Mouse (Mus musculus) olfactory bulb, adult 2 months (tissue): ENCODE data around the gene Padi2.

Experiments used
- CTCF ChIP-seq: fragments of 200-500 bp; IDR thresholded peaks from 2 replicates; pipeline ENCODE4 v1.5.1; 2012; ENCODE audit warnings: low read depth, mild to moderate bottlenecking, low read length, moderate library complexity; ENCODE audit not compliant: insufficient read depth
- POLR2A ChIP-seq: fragments of 200-500 bp; IDR thresholded peaks from 2 replicates; pipeline ENCODE4 v1.6.1; 2012; ENCODE audit warnings: mild to moderate bottlenecking, low read depth, low read length, moderate library complexity; ENCODE audit not compliant: insufficient read depth

DNA sequence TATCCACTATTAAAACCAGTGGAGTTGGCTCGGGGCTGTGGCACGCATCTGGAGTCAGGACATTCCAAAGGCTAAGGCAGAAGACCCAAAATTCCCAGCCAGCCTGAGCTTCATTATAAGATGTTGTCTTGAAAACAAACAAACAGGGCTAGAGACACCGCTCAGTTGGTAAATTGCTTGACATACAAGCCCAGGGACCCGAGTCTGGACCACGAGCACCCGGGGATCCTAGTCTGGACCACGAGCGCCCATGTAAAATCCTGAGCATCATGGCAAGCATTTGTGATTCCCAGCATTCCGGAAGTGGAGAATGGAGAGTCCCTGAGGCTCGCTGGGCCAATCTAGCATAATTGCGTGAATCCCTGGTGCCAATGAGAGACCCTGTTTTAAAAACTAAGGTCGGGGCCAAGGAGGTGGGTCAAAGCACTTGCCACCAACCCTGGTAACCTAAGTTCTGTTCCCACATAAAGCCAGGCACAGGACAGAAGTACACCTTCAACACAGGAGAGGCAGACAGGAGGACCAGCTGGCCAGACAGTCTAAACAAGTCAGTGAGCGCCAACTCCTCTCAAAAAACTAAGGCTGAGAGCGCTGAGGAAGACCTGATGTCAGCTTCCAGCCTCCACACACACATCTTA, 14.5 kb upstream of the Padi2 start:
- TF ChIP-seq CTCF (no peak), POLR2A (no peak)
